Mouse (Mus musculus) MEL (cell line): ENCODE results near the gene Igf1r. TPM values are rescaled to one million over a fixed set of nuclear protein-coding genes. Genes with fewer than 3 reads are reported as not detected.

Experiments used
- DNase-seq: peaks from one replicate; pipeline ENCODE4 v3.0.0; 2011; ENCODE audit warnings: low read depth, low spot score
- H3K27ac ChIP-seq: 2 replicates; pipeline ENCODE4 v1.5.1; 2012; ENCODE audit warnings: low read depth, mild to moderate bottlenecking, control low read depth, low read length, moderate library complexity; ENCODE audit not compliant: control insufficient read depth
- H3K27me3 ChIP-seq, 2 experiments: fragments of 150-350 bp in 1 of 2; sonication (generic) in 1 of 2; 2 replicates each; pipeline ENCODE4 v1.6.1; 2012; ENCODE audit warnings: low read length in 2 of 2, mild to moderate bottlenecking in 2 of 2, improper control_type of control experiment in 1 of 2, moderate library complexity in 1 of 2; ENCODE audit not compliant: insufficient read depth in 2 of 2, control insufficient read depth in 1 of 2
- H3K36me3 ChIP-seq, 2 experiments: 2 replicates each; pipeline ENCODE4 v1.6.1; 2012 to 2014; ENCODE audit warnings: low read length in 2 of 2, improper control_type of control experiment in 1 of 2, inconsistent platforms in 1 of 2, mild to moderate bottlenecking in 1 of 2; ENCODE audit not compliant: insufficient read depth in 2 of 2, control insufficient read depth in 1 of 2
- H3K4me1 ChIP-seq, 2 experiments: fragments of 150-350 bp in 1 of 2; sonication (generic) in 1 of 2; 2 replicates each; pipeline ENCODE4 v1.6.1; 2012; ENCODE audit warnings: low read length in 2 of 2, improper control_type of control experiment in 1 of 2, mild to moderate bottlenecking in 1 of 2; ENCODE audit not compliant: insufficient read depth in 2 of 2, control insufficient read depth in 1 of 2
- H3K4me3 ChIP-seq, 2 experiments: fragments of 150-350 bp in 1 of 2; sonication (generic) in 1 of 2; 2 replicates each; pipeline ENCODE4 v1.5.1; 2012; ENCODE audit warnings: low read depth in 2 of 2, low read length in 2 of 2, mild to moderate bottlenecking in 2 of 2, moderate library complexity in 2 of 2, control low read depth in 1 of 2, improper control_type of control experiment in 1 of 2; ENCODE audit not compliant: control insufficient read depth in 1 of 2, insufficient read depth in 1 of 2
- H3K79me2 ChIP-seq: 2 replicates; pipeline ENCODE4 v1.6.1; 2012; ENCODE audit warnings: mild to moderate bottlenecking, low read length, moderate library complexity; ENCODE audit not compliant: control insufficient read depth, poor library complexity, insufficient read depth
- H3K9ac ChIP-seq: 2 replicates; pipeline ENCODE4 v1.6.1; 2012; ENCODE audit warnings: low read depth, mild to moderate bottlenecking, control low read depth, low read length, moderate library complexity; ENCODE audit not compliant: control insufficient read depth, poor library complexity, severe bottlenecking
- H3K9me3 ChIP-seq: fragments of 150-350 bp; sonication (generic); replicated peaks from 2 replicates; pipeline ENCODE4 v1.6.1; 2012; ENCODE audit warnings: mild to moderate bottlenecking, low read length, improper control_type of control experiment, moderate library complexity; ENCODE audit not compliant: insufficient read depth
- BHLHE40 ChIP-seq: IDR thresholded peaks from 2 replicates; pipeline ENCODE4 v1.6.1; 2012; ENCODE audit warnings: low read depth, mild to moderate bottlenecking, inconsistent platforms, low read length, improper control_type of control experiment, borderline replicate concordance
- CHD1 ChIP-seq: IDR thresholded peaks from 2 replicates; pipeline ENCODE4 v1.6.1; 2012; ENCODE audit warnings: low read depth, mild to moderate bottlenecking, inconsistent platforms, low read length, improper control_type of control experiment
- CTCF ChIP-seq, 3 experiments: IDR thresholded peaks in 2 of 3; conservative IDR thresholded peaks in 1 of 3; 2 replicates each; pipeline ENCODE4 v1.5.1; 2011 to 2012; ENCODE audit warnings: low read length in 3 of 3, low read depth in 2 of 3, mild to moderate bottlenecking in 2 of 3, improper control_type of control experiment in 1 of 3, inconsistent platforms in 1 of 3, mixed read lengths in 1 of 3, moderate library complexity in 1 of 3; ENCODE audit not compliant: control insufficient read depth in 1 of 3, insufficient read depth in 1 of 3, poor library complexity in 1 of 3, severe bottlenecking in 1 of 3
- E2F4 ChIP-seq: IDR thresholded peaks from 2 replicates; pipeline ENCODE4 v1.6.1; 2011; ENCODE audit warnings: low read depth, low read length, improper control_type of control experiment, borderline replicate concordance
- ELF1 ChIP-seq: IDR thresholded peaks from 2 replicates; pipeline ENCODE4 v1.6.1; 2014; ENCODE audit warnings: low read depth, mild to moderate bottlenecking, inconsistent platforms, low read length, improper control_type of control experiment, moderate library complexity
- EP300 ChIP-seq, 2 experiments: IDR thresholded peaks; 2 replicates each; pipeline ENCODE4 v1.6.1; 2011; ENCODE audit warnings: improper control_type of control experiment in 2 of 2, low read length in 2 of 2, low read depth in 1 of 2, mild to moderate bottlenecking in 1 of 2
- ETS1 ChIP-seq: IDR thresholded peaks from 2 replicates; pipeline ENCODE4 v1.6.1; 2012; ENCODE audit warnings: low read depth, mild to moderate bottlenecking, inconsistent platforms, low read length, improper control_type of control experiment, moderate library complexity
- GABPA ChIP-seq: IDR thresholded peaks from 2 replicates; pipeline ENCODE4 v1.6.1; 2012; ENCODE audit warnings: low read depth, mild to moderate bottlenecking, inconsistent platforms, low read length, improper control_type of control experiment, moderate library complexity
- GATA1 ChIP-seq: IDR thresholded peaks from 2 replicates; pipeline ENCODE4 v1.6.1; 2011; ENCODE audit warnings: low read depth, low read length, improper control_type of control experiment
- HCFC1 ChIP-seq: IDR thresholded peaks from 2 replicates; pipeline ENCODE4 v1.6.1; 2012; ENCODE audit warnings: low read depth, mild to moderate bottlenecking, inconsistent platforms, low read length, improper control_type of control experiment, moderate library complexity
- JUND ChIP-seq: IDR thresholded peaks from 2 replicates; pipeline ENCODE4 v1.6.1; 2011; ENCODE audit warnings: low read depth, mild to moderate bottlenecking, improper control_type of control experiment, low read length
- KAT2A ChIP-seq: conservative IDR thresholded peaks from 2 replicates; pipeline ENCODE4 v1.6.1; 2012; ENCODE audit warnings: low read depth, low read length, improper control_type of control experiment, inconsistent platforms
- MAFK ChIP-seq: IDR thresholded peaks from 2 replicates; pipeline ENCODE4 v1.6.1; 2011; ENCODE audit warnings: low read depth, mild to moderate bottlenecking, low read length, improper control_type of control experiment, borderline replicate concordance
- MAX ChIP-seq: IDR thresholded peaks from 2 replicates; pipeline ENCODE4 v1.6.1; 2011; ENCODE audit warnings: low read length, improper control_type of control experiment
- MAZ ChIP-seq: IDR thresholded peaks from 2 replicates; pipeline ENCODE4 v1.6.1; 2012; ENCODE audit warnings: low read depth, mild to moderate bottlenecking, inconsistent platforms, low read length, improper control_type of control experiment
- MXI1 ChIP-seq: IDR thresholded peaks from 2 replicates; pipeline ENCODE4 v1.6.1; 2011; ENCODE audit warnings: mild to moderate bottlenecking, low read depth, low read length, improper control_type of control experiment
- MYC ChIP-seq: IDR thresholded peaks from 2 replicates; pipeline ENCODE4 v1.6.1; 2011; ENCODE audit warnings: low read depth, mild to moderate bottlenecking, low read length, improper control_type of control experiment, moderate library complexity
- NRF1 ChIP-seq: IDR thresholded peaks from 2 replicates; pipeline ENCODE4 v1.6.1; 2014; ENCODE audit warnings: low read depth, mild to moderate bottlenecking, inconsistent platforms, low read length, improper control_type of control experiment, moderate library complexity; ENCODE audit not compliant: poor library complexity, insufficient read depth, severe bottlenecking
- POLR2A ChIP-seq, 2 experiments: IDR thresholded peaks; 2 replicates each; pipeline ENCODE4 v1.6.1; 2011 to 2012; ENCODE audit warnings: low read length in 2 of 2, mild to moderate bottlenecking in 2 of 2, control low read depth in 1 of 2, improper control_type of control experiment in 1 of 2, low read depth in 1 of 2, moderate library complexity in 1 of 2; ENCODE audit not compliant: control insufficient read depth in 1 of 2, insufficient read depth in 1 of 2, poor library complexity in 1 of 2
- POLR2AphosphoS2 ChIP-seq: IDR thresholded peaks from 2 replicates; pipeline ENCODE4 v1.6.1; 2011; ENCODE audit warnings: low read length, improper control_type of control experiment
- RAD21 ChIP-seq: IDR thresholded peaks from 2 replicates; pipeline ENCODE4 v1.6.1; 2011; ENCODE audit warnings: mild to moderate bottlenecking, low read depth, low read length, improper control_type of control experiment
- RCOR1 ChIP-seq: IDR thresholded peaks from 2 replicates; pipeline ENCODE4 v1.6.1; 2012; ENCODE audit warnings: low read depth, mild to moderate bottlenecking, inconsistent platforms, low read length, improper control_type of control experiment
- SIN3A ChIP-seq: IDR thresholded peaks from 2 replicates; pipeline ENCODE4 v1.6.1; 2012; ENCODE audit warnings: low read length, improper control_type of control experiment, inconsistent platforms
- TBP ChIP-seq: IDR thresholded peaks from 2 replicates; pipeline ENCODE4 v1.8.0; 2011; ENCODE audit warnings: low read depth, low read length, improper control_type of control experiment
- TCF12 ChIP-seq: IDR thresholded peaks from 2 replicates; pipeline ENCODE4 v1.6.1; 2014; ENCODE audit warnings: low read depth, mild to moderate bottlenecking, inconsistent platforms, low read length, improper control_type of control experiment, moderate library complexity
- USF1 ChIP-seq: IDR thresholded peaks from 2 replicates; pipeline ENCODE4 v1.6.1; 2014; ENCODE audit warnings: low read depth, mild to moderate bottlenecking, inconsistent platforms, low read length, improper control_type of control experiment, moderate library complexity
- ZKSCAN1 ChIP-seq: IDR thresholded peaks from 2 replicates; pipeline ENCODE4 v1.6.1; 2012; ENCODE audit warnings: low read depth, mild to moderate bottlenecking, inconsistent platforms, low read length, improper control_type of control experiment, moderate library complexity
- ZMIZ1 ChIP-seq: IDR thresholded peaks from 2 replicates; pipeline ENCODE4 v1.6.1; 2012; ENCODE audit warnings: low read depth, mild to moderate bottlenecking, inconsistent platforms, low read length, improper control_type of control experiment, moderate library complexity
- ZNF384 ChIP-seq: IDR thresholded peaks from 2 replicates; pipeline ENCODE4 v1.6.1; 2012; ENCODE audit warnings: low read depth, mild to moderate bottlenecking, inconsistent platforms, low read length, improper control_type of control experiment
- polyA plus RNA-seq, 2 experiments: library from polyadenylated mRNA; stranded (reverse) in 1 of 2; unstranded in 1 of 2; fragments of >175 nt in 1 of 2; fragments of >200 nt in 1 of 2; gene quantifications; 2 replicates each; pipeline versions ENCODE4 v1.2.1 to v1.2.4; 2012; ENCODE audit warnings: low replicate concordance in 2 of 2, low read depth in 1 of 2; ENCODE audit not compliant: insufficient read length in 2 of 2, insufficient read depth in 1 of 2, missing spikeins in 1 of 2
- total RNA-seq: library from RNA; depleted of rRNA; stranded (reverse); fragments of 300-350 nt; gene quantifications from 2 replicates; pipeline ENCODE4 v1.2.3, GENCODE M21; 2012

Igf1r gene
- total and polyA plus RNA-seq, 3 experiments = 11.8 to 11.9 TPM; not detected in 1

GRCm38 (mm10) chr7:67995276-67995675 lies 42.6 kb downstream of the Igf1r start (continued):
- TF ChIP-seq MXI1 = peak; percentile 98
- no peak for TF ChIP-seq MAFK
- no peak for TF ChIP-seq ZKSCAN1
- 0 out of 2 replicates have a peak, but pooled peaks have one; percentile 38 for TF ChIP-seq GABPA
- peak in 1 of 2 experiments; percentile 37; a peak in 2 of 4 replicates for TF ChIP-seq POLR2A (IDR thresholded peaks at IDR 0.05; ENCODE audit: control insufficient read depth in 1 of 2, insufficient read depth in 1 of 2, low read depth in 1 of 2, low read length in 2 of 2, poor library complexity in 1 of 2)
- peak; percentile 98 for TF ChIP-seq MYC
- 0 out of 2 replicates have a peak, but pooled peaks have one; percentile 30 for TF ChIP-seq MAZ
- TF ChIP-seq HCFC1 = no peak; the same call in 1 of the 2 replicates
- TF ChIP-seq MAX = peak; percentile 99
- no peak for TF ChIP-seq POLR2AphosphoS2
- TF ChIP-seq BHLHE40 = peak; percentile 70; the same call in 1 of the 2 replicates
- no peak for TF ChIP-seq ELF1
- no peak for TF ChIP-seq CTCF (IDR thresholded peaks at IDR 0.05 in 2 of 3, conservative IDR thresholded peaks at IDR 0.05 in 1 of 3; ENCODE audit: control insufficient read depth in 1 of 3, insufficient read depth in 1 of 3, low read depth in 2 of 3, low read length in 3 of 3, poor library complexity in 1 of 3, severe bottlenecking in 1 of 3)
- 0 out of 2 replicates have a peak, but pooled peaks have one; percentile 37 for TF ChIP-seq KAT2A
- TF ChIP-seq USF1 = peak; percentile 90
- TF ChIP-seq ZMIZ1 = peak; percentile 80; the same call in 1 of the 2 replicates
- TF ChIP-seq EP300 (IDR thresholded peaks at IDR 0.05; ENCODE audit: low read depth in 1 of 2, low read length in 2 of 2) = peak; percentile 81 to 95
- 0 out of 2 replicates have a peak, but pooled peaks have one; percentile 41 for TF ChIP-seq TBP
- TF ChIP-seq JUND = 0 out of 2 replicates have a peak, but pooled peaks have one; percentile 21
- TF ChIP-seq RCOR1 = no peak

- DNase-seq = peak; percentile 39
- Histone ChIP-seq H3K27ac (peak overlapping the region; percentile 97), H3K36me3 (peaks cover 0 to 49% of the 10 kb centered on the region in 2 experiments; a peak in 2 of 4 replicates), H3K79me2 (peaks cover 15% of the 10 kb centered on the region; the same call in 1 of the 2 replicates), H3K27me3 (no peaks in the 10 kb centered on the region), H3K9me3 (no peaks in the 10 kb centered on the region), H3K4me3 (peak overlapping the region; percentile 7 to 53; a peak in 2 of 4 replicates), H3K9ac (peak overlapping the region; percentile 72), H3K4me1 (peaks cover 41 to 50% of the 10 kb centered on the region in 2 experiments)
- TF ChIP-seq GATA1 (peak; percentile 62), SIN3A (peak; percentile 73), EP300 (IDR thresholded peaks at IDR 0.05; ENCODE audit: low read depth in 1 of 2, low read length in 2 of 2) (peak; percentile 32 to 54; a peak in 3 of 4 replicates), ELF1 (no peak), POLR2AphosphoS2 (no peak), ZKSCAN1 (peak; percentile 65; the same call in 1 of the 2 replicates), NRF1 (no peak), E2F4 (no peak), JUND (no peak), BHLHE40 (no peak), TCF12 (peak; percentile 31; the same call in 1 of the 2 replicates), MAFK (no peak), ZNF384 (peak; percentile 99), CHD1 (no peak), MAZ (0 out of 2 replicates have a peak, but pooled peaks have one; percentile 42), RAD21 (no peak; the same call in 1 of the 2 replicates), MXI1 (peak; percentile 57; the same call in 1 of the 2 replicates), ETS1 (peak; percentile 64; the same call in 1 of the 2 replicates)
Measured at GRCm38 (mm10) chr7:67996202-67996960, 43.8 kb downstream of the Igf1r start.
